Mouse (Mus musculus) E14TG2a.4 (cell line): Measurements from ENCODE around the gene Gm37240.

ENCODE experiments used
- H3K27me3 ChIP-seq: 2 replicates; pipeline ENCODE4 v1.6.1; 2014; ENCODE audit warnings: low read length, control low read depth; ENCODE audit not compliant: insufficient read depth
- H3K36me3 ChIP-seq: 2 replicates; pipeline ENCODE4 v1.6.1; 2014; ENCODE audit warnings: low read length, control low read depth; ENCODE audit not compliant: insufficient read depth
- H3K4me1 ChIP-seq: replicated peaks from 2 replicates; pipeline ENCODE4 v1.6.1; 2014; ENCODE audit warnings: low read depth, low read length, control low read depth
- H3K4me3 ChIP-seq: replicated peaks from 2 replicates; pipeline ENCODE4 v1.5.1; 2014; ENCODE audit warnings: mild to moderate bottlenecking, low read length
- H3K9me3 ChIP-seq: 2 replicates; pipeline ENCODE4 v1.6.1; 2014; ENCODE audit warnings: low read length, control low read depth
- CTCF ChIP-seq: conservative IDR thresholded peaks from 2 replicates; pipeline ENCODE4 v1.5.1; 2014; ENCODE audit warnings: low read length
- NANOG ChIP-seq: IDR thresholded peaks from 2 replicates; pipeline ENCODE4 v1.6.1; 2014; ENCODE audit warnings: borderline replicate concordance, low read length, mixed read lengths
- POU5F1 ChIP-seq: IDR thresholded peaks from 2 replicates; pipeline ENCODE4 v1.6.1; 2014; ENCODE audit warnings: low read length, borderline replicate concordance

Gm37240 gene

DNA sequence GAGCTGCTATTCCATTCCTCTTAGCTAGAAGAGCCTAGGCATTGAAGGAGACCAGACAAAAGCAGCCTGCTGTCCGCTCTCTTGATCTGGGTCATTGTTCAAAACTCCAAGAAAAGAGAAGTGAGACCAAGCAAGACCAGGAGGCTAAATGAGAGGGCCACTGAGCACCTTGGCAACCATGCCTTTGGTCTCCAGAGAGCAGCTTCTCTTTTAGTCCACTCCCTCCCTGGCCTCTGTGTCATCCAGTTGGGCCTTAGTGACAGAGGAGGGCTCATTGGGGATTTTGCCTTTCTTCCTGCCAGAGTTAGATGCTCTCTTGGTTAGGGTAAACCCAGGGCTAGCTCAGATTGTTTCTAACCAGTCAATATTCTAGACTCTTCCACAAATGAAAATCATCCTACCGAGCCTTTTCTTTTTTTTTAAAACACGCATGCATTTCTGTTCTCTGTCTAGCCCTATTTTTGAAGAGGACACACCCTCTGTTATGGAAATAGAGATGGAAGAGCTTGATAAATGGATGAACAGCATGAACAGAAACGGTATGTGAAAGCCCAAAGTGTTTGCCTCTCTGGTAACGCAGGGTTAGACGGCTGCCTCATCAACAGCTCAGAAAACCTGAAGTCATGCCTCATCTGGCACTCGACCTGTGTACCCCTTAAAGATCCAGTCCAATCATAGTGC, 1197.1 kb downstream of the Gm37240 start:
- no peaks in the 10 kb centered on the region for H3K36me3 ChIP-seq

DNA sequence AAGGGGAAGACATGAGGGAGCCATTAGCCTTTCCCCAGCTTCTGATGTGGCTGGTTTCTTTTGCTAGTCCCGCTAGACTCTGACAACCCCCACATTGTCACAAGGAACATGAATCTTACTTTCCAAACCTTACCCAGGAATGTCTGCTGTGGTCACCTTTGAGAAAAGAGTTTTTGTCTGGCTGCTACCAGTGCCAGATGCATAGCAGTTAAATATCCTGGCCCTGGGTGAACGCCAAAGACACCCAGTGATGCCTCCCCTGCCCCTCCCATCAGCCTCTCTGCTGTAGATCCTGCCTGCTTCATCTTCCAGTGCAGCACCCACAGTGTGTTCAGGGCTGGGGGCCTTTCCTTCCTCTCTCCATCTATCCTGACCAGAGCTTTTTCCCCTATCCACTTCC, 1197.7 kb downstream of the Gm37240 start:
- no peak overlapping the region for H3K4me3 ChIP-seq
- H3K27me3 ChIP-seq, result no peaks in the 10 kb centered on the region; the same call in 1 of the 2 replicates
- no peaks in the 10 kb centered on the region for H3K9me3 ChIP-seq
- TF ChIP-seq CTCF (no peak), POU5F1 (no peak), NANOG (no peak)
- no peaks in the 10 kb centered on the region for H3K4me1 ChIP-seq
- no peaks in the 10 kb centered on the region for H3K36me3 ChIP-seq

More for the DNA sequence above, 1197.1 kb downstream of the Gm37240 start:
- no peaks in the 10 kb centered on the region; the same call in 1 of the 2 replicates for H3K27me3 ChIP-seq
- peaks cover 3% of the 10 kb centered on the region; the same call in 1 of the 2 replicates for H3K4me1 ChIP-seq
- no peak overlapping the region for H3K4me3 ChIP-seq
- TF ChIP-seq CTCF (no peak), NANOG (no peak), POU5F1 (no peak)
- no peaks in the 10 kb centered on the region for H3K9me3 ChIP-seq

DNA sequence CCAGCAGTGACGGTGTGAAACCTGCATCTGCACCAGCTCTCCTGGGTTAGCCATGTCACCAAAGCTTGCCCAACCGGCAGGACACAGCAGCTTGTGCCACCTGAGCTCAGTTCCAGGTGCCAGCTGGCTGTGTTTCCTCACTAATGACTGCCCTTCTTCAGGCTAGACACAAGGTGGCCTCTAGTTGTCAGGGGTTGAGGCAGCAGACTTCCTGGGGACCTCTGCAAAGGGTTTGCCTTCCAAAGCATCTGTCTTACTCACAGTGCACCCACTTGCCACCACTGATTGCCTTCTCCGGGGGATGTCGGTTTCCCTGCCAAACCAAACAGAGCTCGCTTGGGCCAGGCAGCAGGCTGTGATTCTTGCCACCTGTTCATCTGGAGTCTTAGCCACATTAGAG, 1199.1 kb downstream of the Gm37240 start:
- Histone ChIP-seq H3K27me3 (no peaks in the 10 kb centered on the region; the same call in 1 of the 2 replicates), H3K4me3 (no peak overlapping the region), H3K4me1 (no peaks in the 10 kb centered on the region), H3K9me3 (no peaks in the 10 kb centered on the region), H3K36me3 (no peaks in the 10 kb centered on the region)
- no peak for TF ChIP-seq POU5F1
- TF ChIP-seq CTCF, result no peak
- TF ChIP-seq NANOG, result no peak

DNA sequence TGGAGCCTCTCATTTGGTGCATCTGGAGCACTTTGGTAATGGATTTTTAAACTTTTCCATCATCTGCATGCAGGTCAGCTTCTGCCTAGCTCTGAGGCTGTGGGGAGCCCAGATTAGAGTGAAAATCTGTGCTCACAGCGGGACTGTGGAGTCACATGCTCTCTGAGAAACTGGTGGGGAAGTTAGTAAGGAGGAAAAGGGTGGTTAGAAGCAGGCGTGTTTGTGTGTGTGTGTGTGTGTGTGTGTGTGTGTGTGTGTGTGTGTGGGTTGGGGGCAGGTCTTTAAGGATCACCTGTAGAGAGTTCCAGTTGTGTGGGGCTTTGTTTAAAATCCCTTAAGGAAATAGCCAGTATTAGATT, 1199.9 kb downstream of the Gm37240 start:
- H3K36me3 ChIP-seq, result no peaks in the 10 kb centered on the region
- H3K4me1 ChIP-seq, result no peaks in the 10 kb centered on the region
- no peak overlapping the region for H3K4me3 ChIP-seq
- H3K9me3 ChIP-seq, result no peaks in the 10 kb centered on the region
- no peaks in the 10 kb centered on the region; the same call in 1 of the 2 replicates for H3K27me3 ChIP-seq
- TF ChIP-seq NANOG, result no peak
- TF ChIP-seq POU5F1, result no peak
- no peak for TF ChIP-seq CTCF

DNA sequence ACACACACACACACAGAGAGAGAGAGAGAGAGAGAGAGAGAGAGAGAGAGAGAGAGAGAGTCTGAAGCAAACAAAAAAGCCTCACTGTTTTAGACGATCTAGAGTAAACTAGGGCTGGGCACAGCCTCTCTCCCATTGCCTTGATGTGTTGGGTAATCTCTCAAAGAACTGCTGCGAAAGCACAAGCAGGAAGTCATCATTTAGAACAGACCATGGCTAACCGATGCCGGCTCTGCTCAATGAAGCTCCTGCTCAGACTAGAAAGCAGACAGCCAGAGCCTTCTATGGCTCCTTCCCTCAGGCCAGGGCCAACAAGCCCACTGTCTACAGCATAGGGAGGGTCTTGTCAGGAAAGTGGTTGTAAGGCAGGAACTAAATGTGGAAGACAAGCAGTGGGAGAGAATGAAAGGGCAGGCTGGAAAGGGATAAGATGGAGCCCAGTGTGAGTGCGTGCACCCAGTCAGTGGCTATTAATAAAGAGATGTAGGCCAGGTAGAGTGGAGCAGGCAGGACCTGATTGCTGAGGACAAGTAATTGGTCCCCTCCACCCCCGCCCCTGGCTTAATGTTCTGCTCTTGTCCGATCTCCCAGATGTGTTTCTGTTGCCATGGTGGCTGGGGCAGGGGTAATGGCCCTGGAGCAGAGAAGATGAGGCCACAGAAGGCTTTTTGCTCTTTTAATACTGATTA, 1200.4 kb downstream of the Gm37240 start:
- H3K36me3 ChIP-seq, result no peaks in the 10 kb centered on the region
- H3K4me1 ChIP-seq, result no peaks in the 10 kb centered on the region

DNA sequence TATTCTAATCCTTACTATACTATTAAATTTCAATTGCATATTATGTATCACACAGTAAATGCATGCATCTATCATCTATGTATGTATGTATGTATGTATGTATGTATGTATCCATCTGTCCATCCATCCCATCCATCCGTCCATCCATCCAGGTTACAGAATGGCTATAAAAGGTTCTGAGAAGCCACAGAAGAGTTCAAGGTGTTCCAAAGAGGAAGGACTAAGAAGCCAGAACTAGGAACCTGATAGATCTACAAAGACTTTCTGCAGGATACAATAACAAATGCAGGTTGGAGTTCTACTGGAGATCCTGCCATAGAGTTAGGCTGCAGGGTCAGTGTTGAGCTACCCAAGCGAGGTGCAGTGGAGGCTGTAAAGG, 1201.0 kb downstream of the Gm37240 start:
- TF ChIP-seq POU5F1 (no peak), NANOG (no peak), CTCF (no peak)
- Histone ChIP-seq H3K27me3 (no peaks in the 10 kb centered on the region; the same call in 1 of the 2 replicates), H3K36me3 (no peaks in the 10 kb centered on the region), H3K4me1 (no peaks in the 10 kb centered on the region), H3K4me3 (no peak overlapping the region), H3K9me3 (no peaks in the 10 kb centered on the region)

More for the DNA sequence above, 1200.4 kb downstream of the Gm37240 start:
- no peaks in the 10 kb centered on the region for H3K9me3 ChIP-seq
- H3K4me3 ChIP-seq, result no peak overlapping the region
- H3K27me3 ChIP-seq, result no peaks in the 10 kb centered on the region; the same call in 1 of the 2 replicates
- no peak for TF ChIP-seq CTCF
- TF ChIP-seq NANOG, result no peak

DNA sequence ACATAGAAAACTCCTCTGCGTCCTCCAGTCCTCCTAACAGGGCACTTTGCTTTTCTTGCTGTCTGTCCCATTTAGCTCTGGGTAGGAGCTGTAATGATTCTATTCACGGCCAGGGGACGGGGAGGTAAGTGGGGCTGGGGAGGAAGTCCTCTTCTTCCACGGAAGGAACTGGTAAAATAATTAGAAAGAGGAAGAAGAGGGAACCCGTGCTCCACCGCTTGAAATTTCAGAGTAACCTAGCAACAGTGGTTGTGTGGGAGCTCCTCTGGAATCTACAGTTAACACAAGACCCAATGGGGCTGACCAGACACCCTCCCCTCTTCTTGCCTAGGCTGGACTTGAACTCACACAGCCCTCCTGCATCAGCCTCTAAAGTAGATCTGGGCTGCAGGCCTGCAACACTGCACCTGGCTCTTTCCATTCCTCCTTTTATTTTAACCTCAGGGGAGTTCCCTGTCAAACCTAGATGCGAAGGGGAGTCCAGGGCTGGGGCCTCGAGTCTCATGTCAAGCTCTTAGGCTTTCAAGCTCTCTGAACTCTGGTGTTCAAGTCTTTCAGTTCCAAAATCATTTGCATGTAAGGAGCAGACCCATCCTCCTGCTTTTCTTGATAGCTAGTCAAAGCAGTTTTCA, 1201.5 kb downstream of the Gm37240 start:
- TF ChIP-seq CTCF (no peak), POU5F1 (no peak), NANOG (no peak)
- H3K4me3 ChIP-seq, result no peak overlapping the region
- no peaks in the 10 kb centered on the region for H3K9me3 ChIP-seq
- H3K4me1 ChIP-seq, result no peaks in the 10 kb centered on the region
- no peaks in the 10 kb centered on the region; the same call in 1 of the 2 replicates for H3K27me3 ChIP-seq
- no peaks in the 10 kb centered on the region for H3K36me3 ChIP-seq

DNA sequence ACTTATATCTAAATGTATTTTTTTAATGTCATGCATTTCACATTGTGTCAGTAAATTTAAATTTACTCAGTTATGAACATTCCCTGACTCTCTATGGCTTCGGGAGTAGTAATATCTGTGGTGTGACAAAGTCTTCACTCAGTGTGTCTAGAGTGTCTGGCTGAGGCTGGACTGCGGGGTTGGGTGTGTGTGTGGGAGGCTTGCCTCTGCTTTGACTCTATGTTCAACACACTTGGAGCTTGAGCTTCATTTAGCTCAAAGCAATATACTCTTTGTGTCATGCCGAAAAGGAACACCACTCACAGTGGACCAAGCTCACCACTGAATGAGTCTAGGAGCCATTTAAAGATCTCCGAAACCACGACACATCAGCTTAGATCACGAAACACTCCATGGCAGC, 1203.5 kb downstream of the Gm37240 start:
- no peaks in the 10 kb centered on the region; the same call in 1 of the 2 replicates for H3K27me3 ChIP-seq
- TF ChIP-seq POU5F1, result no peak
- TF ChIP-seq CTCF, result no peak
- no peak for TF ChIP-seq NANOG
- no peaks in the 10 kb centered on the region for H3K36me3 ChIP-seq
- H3K4me3 ChIP-seq, result no peak overlapping the region
- peaks cover 3% of the 10 kb centered on the region; the same call in 1 of the 2 replicates for H3K4me1 ChIP-seq
- no peaks in the 10 kb centered on the region for H3K9me3 ChIP-seq
